Mouse (Mus musculus) hindbrain, embryonic 15.5 days (tissue): ENCODE data around the gene Fst. TPM values are rescaled to one million over a fixed set of nuclear protein-coding genes. Genes with fewer than 3 reads are reported as not detected.

Experiments used
- ATAC-seq: fragments of 200-750 bp; cut with Nextera tagmentation; 2 replicates; pipeline ENCODE4 v1.8.0; 2017; ENCODE audit warnings: low read depth, moderate number of reproducible peaks, moderate TSS enrichment; ENCODE audit not compliant: low FRiP score
- H3K27ac ChIP-seq: fragments of 300-500 bp; sonication (generic); replicated peaks from 2 replicates; pipeline ENCODE4 v1.5.1; 2015; ENCODE audit warnings: mild to moderate bottlenecking, inconsistent platforms
- H3K27me3 ChIP-seq: fragments of 300-500 bp; sonication (generic); 2 replicates; pipeline ENCODE4 v1.6.1; 2015; ENCODE audit warnings: control low read depth, inconsistent platforms
- H3K36me3 ChIP-seq: fragments of 300-500 bp; sonication (generic); 2 replicates; pipeline ENCODE4 v1.6.1; 2015; ENCODE audit warnings: control low read depth, inconsistent platforms
- H3K4me1 ChIP-seq: fragments of 300-500 bp; sonication (generic); replicated peaks from 2 replicates; pipeline ENCODE4 v1.6.1; 2015; ENCODE audit warnings: control low read depth, inconsistent platforms
- H3K4me2 ChIP-seq: fragments of 300-500 bp; sonication (generic); 2 replicates; pipeline ENCODE4 v1.6.1; 2015; ENCODE audit warnings: moderate library complexity, mild to moderate bottlenecking, inconsistent platforms
- H3K4me3 ChIP-seq: fragments of 300-500 bp; sonication (generic); 2 replicates; pipeline ENCODE4 v1.5.1; 2015; ENCODE audit warnings: mild to moderate bottlenecking, inconsistent platforms
- H3K9ac ChIP-seq: fragments of 300-500 bp; sonication (generic); 2 replicates; pipeline ENCODE4 v1.6.1; 2015; ENCODE audit warnings: inconsistent platforms
- H3K9me3 ChIP-seq: fragments of 300-500 bp; sonication (generic); 2 replicates; pipeline ENCODE4 v1.6.1; 2016; ENCODE audit warnings: control low read depth, inconsistent platforms
- WGBS: fragments of 180-500 bp; shearing (Covaris S2); methylation state at CpG from one replicate; pipeline ENCODE4 v1.1.7; 2015; 5-methylcytosine and 5-hydroxymethylcytosine counted together
- polyA plus RNA-seq: library from polyadenylated mRNA; unstranded; fragments of >200 nt; fragmentation: Nextera tagmentation; extraction: Ambion mirVana; gene quantifications from 2 replicates; pipeline ENCODE4 v1.2.1, GENCODE M21; 2015

Fst gene
- polyA plus RNA-seq: 6.0 and 6.1 TPM in 2 replicates

DNA sequence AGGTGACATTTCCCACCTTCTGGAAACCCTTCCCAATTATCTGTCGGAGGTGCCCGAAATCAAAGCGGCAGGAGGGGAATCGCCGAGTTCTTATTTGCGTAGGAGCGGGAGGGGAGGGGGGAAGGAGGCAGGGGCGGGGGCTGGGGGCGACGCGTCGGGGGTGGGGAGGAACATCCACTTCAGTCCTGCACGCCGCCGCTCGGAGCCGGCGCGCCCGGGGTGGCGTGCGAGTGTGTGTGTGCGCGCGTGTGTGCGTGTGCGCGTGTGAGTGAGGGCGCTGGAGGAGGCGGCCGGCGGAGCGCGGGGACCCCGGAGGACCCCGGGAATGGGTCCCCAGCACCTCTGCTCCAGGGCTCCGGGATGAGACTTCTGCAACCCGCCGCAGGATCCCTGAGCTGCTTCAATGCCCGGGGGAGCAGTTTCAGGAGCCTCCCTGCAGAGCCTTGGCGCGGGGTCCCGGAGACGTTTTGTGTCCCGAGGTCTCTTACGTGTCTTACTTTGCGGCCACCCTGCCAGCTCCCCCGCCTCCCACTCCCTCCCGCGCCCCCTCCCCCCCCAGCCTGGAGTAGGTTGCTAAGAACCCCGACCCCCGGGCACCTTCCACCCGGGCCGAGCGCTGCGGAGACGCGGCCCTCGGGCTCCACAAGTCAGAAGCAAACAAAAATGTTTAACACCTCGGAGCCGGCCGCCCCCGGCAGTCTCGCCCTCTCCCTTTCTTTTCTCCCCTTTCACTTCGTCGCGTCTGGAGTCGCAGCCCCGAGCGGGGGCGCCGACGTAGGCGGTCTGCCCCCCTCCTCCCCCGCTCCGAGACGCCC is at the start of gene Fst:
Fst (minus strand) TSS at position 66 of the 815 bp plus-strand sequence.
- peak within 1 kb of the TSS; percentile 57 for H3K4me3 ChIP-seq
- H3K9me3 ChIP-seq: no peaks in the 10 kb centered on the region
- peaks cover 43% of the 10 kb centered on the region for H3K4me1 ChIP-seq
- peak; percentile 75 for ATAC-seq
- 0 out of 2 replicates have a peak within 1 kb of the TSS, but pooled peaks have one; percentile 30 for H3K27ac ChIP-seq
- peak within 1 kb of the TSS; percentile 100 for H3K4me2 ChIP-seq
- WGBS: under 1% methylated on average over 64 of the region's 77 CpGs
- H3K27me3 ChIP-seq: peaks cover 26% of the 10 kb centered on the region
- H3K9ac ChIP-seq: peak within 1 kb of the TSS; percentile 38
- no peaks in the 10 kb centered on the region for H3K36me3 ChIP-seq

DNA sequence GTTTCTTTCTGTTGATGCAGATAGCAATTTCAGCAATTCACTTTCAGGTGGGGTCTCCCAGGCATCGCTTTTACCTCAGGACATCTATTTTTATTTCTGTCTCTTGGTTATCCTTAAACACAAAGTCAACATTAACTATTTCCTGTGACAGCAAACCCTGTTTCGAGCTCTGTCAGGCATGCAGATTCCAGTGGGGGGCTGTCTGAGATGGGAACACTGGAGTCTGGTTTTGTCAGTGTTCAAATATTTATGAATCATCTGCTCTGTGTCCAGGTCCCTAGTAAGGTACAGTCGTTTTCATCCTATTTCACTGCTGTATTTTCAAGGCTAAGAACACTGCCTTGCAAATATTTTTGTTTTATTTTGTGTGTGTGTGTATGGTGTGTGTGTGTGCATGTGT is 35.1 kb upstream of the Fst start:
- 72% methylated on average over 3 of the region's 3 CpGs for WGBS
- Histone ChIP-seq H3K27me3 (no peaks in the 10 kb centered on the region), H3K9ac (no peak overlapping the region), H3K27ac (no peak overlapping the region), H3K9me3 (no peaks in the 10 kb centered on the region), H3K4me2 (no peak overlapping the region), H3K4me1 (no peaks in the 10 kb centered on the region), H3K36me3 (no peaks in the 10 kb centered on the region), H3K4me3 (no peak overlapping the region)
- no peak for ATAC-seq

DNA sequence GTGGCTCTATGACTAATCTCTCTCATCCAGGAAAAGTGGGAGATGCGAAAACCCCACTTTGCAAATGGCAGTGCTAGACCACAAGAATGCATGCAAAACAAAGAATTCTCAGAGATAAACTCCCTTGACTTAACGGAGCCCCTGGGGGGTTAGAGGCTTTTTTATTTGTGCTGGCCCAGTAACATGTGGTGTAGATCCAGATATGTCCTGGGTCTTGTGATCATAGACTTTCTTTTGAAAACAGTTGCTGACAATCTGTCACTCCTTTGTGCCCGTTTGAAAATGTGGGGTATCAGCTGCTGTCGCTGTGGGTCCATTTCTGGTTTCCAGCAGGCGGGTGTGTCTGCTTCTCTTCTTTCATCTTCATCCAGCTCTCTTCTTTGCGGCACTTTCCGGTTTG is 29.4 kb upstream of the Fst start:
- 72% methylated on average over 7 of the region's 7 CpGs for WGBS
- no peaks in the 10 kb centered on the region for H3K9me3 ChIP-seq
- no peaks in the 10 kb centered on the region for H3K27me3 ChIP-seq
- H3K36me3 ChIP-seq: no peaks in the 10 kb centered on the region
- ATAC-seq: no peak
- no peak overlapping the region for H3K4me2 ChIP-seq
- no peak overlapping the region for H3K9ac ChIP-seq
- no peak overlapping the region for H3K4me3 ChIP-seq
- no peak overlapping the region for H3K27ac ChIP-seq
- H3K4me1 ChIP-seq: no peaks in the 10 kb centered on the region

DNA sequence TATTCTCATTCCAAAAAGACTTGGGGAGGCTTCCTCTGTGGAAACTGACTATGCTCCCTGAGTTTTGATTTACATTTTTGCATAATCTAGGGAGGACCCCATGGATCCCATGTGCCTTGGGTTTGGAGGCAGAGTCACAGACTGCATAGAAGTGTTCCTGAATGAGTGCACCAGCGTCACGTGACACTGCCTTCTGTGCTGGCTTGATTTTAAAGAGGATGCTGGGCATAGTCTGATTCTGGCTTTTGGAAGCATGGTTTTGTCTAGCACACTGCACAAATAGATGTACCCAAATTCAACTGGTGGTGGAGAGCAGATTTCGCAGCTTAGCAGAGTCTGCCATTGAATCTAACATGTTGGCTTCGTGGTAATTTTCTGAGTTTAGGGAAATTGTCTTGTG is 19.6 kb upstream of the Fst start:
- no peaks in the 10 kb centered on the region for H3K9me3 ChIP-seq
- H3K27me3 ChIP-seq: no peaks in the 10 kb centered on the region
- H3K27ac ChIP-seq: no peak overlapping the region
- H3K4me1 ChIP-seq: no peaks in the 10 kb centered on the region
- no peak overlapping the region for H3K4me2 ChIP-seq
- no peak for ATAC-seq
- no peak overlapping the region for H3K4me3 ChIP-seq
- H3K36me3 ChIP-seq: no peaks in the 10 kb centered on the region
- H3K9ac ChIP-seq: no peak overlapping the region
- 90% methylated on average over 4 of the region's 4 CpGs for WGBS

DNA sequence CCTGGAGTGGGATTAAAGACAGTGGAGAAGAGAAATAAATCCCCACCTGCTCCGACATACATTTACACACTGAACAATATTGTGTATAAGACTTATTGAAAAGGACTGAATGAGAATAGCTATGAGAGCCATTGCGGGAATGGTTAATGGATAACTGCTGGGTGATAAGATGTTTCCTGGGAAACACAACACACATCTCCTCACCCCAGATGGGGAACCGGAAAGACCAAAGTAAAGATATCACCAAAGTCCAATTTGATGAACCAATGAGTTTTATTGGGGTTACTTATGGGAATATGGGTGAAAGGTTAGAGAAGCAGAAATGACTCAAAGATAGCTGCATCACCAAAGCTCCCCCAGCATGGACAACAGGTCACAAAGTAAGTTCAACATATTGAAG is 11.2 kb upstream of the Fst start:
- Histone ChIP-seq H3K4me1 (no peaks in the 10 kb centered on the region), H3K4me2 (no peak overlapping the region), H3K36me3 (no peaks in the 10 kb centered on the region), H3K27ac (no peak overlapping the region), H3K4me3 (no peak overlapping the region), H3K9ac (no peak overlapping the region), H3K27me3 (no peaks in the 10 kb centered on the region), H3K9me3 (no peaks in the 10 kb centered on the region)
- 89% methylated on average over 3 of the region's 3 CpGs for WGBS
- no peak for ATAC-seq

DNA sequence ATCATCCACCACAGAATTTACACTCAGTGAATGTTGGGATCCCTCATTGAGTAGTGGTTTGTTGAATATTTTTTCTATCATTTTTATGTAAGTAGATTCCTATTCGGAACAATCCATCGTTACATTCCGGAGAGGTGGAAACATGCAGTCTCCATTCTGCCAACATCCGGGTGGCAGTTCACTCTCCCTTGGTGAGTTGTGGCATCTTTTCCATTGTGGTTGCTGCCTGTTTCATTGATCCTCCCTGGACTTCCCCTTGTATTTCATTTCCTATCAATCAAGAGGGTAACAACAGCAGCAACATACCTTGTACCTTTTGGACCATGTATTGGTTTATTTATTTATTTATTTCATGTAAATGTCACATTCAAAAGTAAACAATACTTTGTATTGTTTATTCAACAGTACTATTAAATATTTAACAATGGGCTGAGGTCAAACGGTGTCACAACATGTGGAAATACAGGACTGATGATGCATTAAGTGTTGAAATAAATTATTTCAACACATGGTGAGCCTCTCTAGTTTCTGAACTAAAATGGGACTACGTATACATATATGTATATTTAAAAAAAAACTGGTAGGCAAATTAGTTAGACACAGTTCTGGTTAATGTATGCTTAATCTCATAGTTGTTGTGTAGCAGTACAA is 7.6 kb upstream of the Fst start:
- no peaks in the 10 kb centered on the region for H3K9me3 ChIP-seq
- H3K4me2 ChIP-seq: no peak overlapping the region
- no peaks in the 10 kb centered on the region for H3K36me3 ChIP-seq
- ATAC-seq: no peak
- no peak overlapping the region for H3K4me3 ChIP-seq
- H3K27ac ChIP-seq: no peak overlapping the region
- peaks cover 5% of the 10 kb centered on the region; the same call in 1 of the 2 replicates for H3K27me3 ChIP-seq
- no peaks in the 10 kb centered on the region for H3K4me1 ChIP-seq
- no peak overlapping the region for H3K9ac ChIP-seq
- 94% methylated on average over 6 of the region's 6 CpGs for WGBS

DNA sequence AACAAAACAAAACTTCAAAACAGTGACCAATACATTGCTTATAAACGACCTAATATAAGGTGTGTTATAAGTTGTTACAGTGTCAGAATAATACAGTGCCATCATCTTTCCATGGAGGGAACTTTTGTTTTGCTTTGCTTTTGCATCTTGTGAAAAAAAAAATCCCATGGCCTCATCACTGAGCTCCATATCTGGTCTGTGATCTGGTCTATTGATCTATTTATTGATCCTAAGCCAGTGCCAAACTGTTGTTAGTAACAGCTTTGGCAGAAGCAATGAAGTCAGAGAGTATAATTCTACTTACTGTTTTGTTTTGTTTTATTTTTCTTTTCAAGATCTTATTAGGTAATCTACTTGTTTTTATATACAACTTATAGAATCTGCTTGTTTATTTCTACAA is 6.6 kb upstream of the Fst start:
- H3K4me3 ChIP-seq: no peak overlapping the region
- H3K4me2 ChIP-seq: no peak overlapping the region
- no peak overlapping the region for H3K9ac ChIP-seq
- no peaks in the 10 kb centered on the region for H3K9me3 ChIP-seq
- no peaks in the 10 kb centered on the region for H3K36me3 ChIP-seq
- no peak for ATAC-seq
- H3K4me1 ChIP-seq: peaks cover 1% of the 10 kb centered on the region; the same call in 1 of the 2 replicates
- no peak overlapping the region for H3K27ac ChIP-seq
- 81% methylated on average over 1 of the region's 1 CpGs for WGBS
- H3K27me3 ChIP-seq: peaks cover 5% of the 10 kb centered on the region; the same call in 1 of the 2 replicates

DNA sequence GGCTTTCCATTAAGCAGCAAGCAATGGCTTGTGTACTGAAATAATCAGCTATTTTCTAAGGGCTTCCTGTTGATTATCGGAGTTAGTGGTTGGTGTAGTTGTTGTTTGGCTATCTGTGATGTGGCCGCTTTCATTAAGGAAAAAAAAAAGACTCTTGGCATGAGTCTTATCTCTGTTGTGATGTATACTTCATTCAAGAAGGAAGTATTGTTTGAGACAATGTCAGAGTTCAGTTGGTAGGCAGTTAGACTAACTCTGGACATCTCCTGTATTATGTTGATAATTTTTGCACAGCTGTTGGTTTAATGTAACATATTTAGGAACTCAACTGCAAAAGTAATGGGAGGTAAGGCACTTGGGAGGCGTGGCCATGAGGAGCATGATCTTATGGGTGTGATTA is 6.1 kb upstream of the Fst start:
- 89% methylated on average over 3 of the region's 3 CpGs for WGBS
- ATAC-seq: no peak
- Histone ChIP-seq H3K4me3 (no peak overlapping the region), H3K27me3 (peaks cover 5% of the 10 kb centered on the region; the same call in 1 of the 2 replicates), H3K4me2 (no peak overlapping the region), H3K36me3 (no peaks in the 10 kb centered on the region), H3K27ac (no peak overlapping the region), H3K9ac (no peak overlapping the region), H3K4me1 (peaks cover 7% of the 10 kb centered on the region), H3K9me3 (no peaks in the 10 kb centered on the region)

DNA sequence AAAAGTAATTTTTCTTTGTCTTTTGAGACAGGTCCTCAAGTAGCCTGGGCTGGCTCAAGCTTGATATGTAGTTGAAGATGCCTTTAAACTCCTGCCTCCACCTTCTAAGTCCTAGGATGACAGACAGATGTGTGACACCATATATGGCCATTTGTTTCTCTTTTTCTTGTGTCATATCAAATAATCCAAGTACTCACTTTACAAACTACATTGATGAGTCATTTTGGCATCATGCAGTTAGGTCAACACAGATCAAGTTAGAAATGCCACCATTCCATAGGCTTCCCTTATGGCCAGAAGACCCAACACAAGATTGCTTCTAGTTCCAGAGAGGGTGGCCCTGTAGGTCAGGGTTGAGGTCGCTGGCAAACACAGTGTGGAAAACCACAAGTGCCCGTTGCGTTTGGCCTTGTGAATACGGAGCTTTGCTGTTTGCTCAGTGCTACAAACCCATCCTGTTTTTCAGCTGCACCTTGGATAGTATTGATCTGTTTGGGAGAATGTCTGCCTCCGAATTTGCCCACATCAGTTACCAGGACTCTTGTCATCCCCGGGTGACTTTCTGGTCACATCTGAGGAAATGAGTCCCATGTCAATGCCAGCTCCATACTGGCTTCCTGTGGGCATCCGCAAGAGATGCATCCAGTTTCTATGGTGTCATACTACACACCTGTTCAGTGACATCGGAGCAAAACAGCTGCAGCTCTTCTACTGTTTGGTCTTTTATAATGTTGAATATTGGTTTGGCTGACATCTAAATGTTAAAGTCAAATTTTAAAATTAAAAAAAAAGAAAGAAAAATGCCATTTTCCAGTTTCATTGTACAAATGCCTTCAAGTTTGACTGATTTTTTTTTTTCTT is 4.0 kb upstream of the Fst start:
- H3K36me3 ChIP-seq: no peaks in the 10 kb centered on the region
- no peak overlapping the region for H3K9ac ChIP-seq
- 88% methylated on average over 8 of the region's 8 CpGs for WGBS
- no peak overlapping the region for H3K27ac ChIP-seq
- ATAC-seq: no peak
- peaks cover 23% of the 10 kb centered on the region for H3K4me1 ChIP-seq
- no peaks in the 10 kb centered on the region for H3K9me3 ChIP-seq
- H3K27me3 ChIP-seq: peaks cover 10% of the 10 kb centered on the region; the same call in 1 of the 2 replicates
- no peak overlapping the region for H3K4me2 ChIP-seq
- no peak overlapping the region for H3K4me3 ChIP-seq

DNA sequence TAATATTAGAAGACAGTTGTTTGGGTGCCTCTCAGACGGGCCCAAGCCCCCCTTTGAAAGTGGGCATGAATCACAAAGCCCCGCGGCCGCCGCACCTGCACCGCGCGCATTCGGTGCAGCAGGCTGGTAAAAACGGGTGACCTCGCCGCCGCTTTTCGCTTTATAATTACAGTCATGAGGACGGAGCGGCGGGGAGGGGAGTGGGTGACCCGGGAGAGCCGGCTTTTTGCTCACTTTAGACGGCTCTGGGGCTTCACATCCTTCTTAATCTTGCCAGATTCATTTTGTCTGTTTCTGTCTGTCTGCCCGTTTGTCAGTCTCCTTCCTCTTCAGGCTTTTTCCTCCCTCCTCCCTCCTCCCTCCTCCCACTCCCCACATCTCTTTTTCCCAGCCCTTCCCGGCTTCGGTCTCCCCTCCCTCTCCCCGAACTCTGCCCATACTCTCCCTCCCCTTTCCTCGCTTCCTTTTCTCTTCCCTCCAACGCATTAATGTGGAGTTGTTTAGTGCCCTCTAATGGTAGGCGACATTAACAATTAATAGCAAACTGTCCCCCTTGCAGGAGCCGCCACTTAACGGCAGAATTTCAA is 1.6 kb upstream of the Fst start:
- under 1% methylated on average over 29 of the region's 29 CpGs for WGBS
- H3K27ac ChIP-seq: no peak overlapping the region

DNA sequence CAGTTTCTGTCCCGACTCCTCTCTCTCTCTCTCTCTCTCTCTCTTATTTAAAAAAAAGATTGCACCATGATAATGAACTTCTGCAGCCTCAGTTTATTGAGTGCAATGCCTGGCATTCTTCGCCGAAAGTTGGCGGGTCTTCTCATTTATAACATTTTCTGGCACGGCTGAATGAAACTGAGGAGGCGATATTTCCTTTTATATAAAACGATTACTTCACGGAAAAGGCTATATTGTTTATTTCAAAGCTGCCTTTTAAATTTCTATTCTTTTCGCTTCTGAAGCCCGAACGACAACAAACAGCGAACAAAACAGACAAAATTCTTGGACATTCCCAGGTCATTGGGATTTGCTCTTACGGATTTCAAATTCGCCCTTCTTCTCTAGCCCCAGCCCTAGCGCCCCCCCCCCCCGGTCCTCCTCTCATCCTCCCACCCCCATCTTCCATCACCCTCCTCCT is 980 bp upstream of the Fst start:
- peaks cover 26% of the 10 kb centered on the region for H3K27me3 ChIP-seq
- peak overlapping the region; percentile 57 for H3K4me3 ChIP-seq
- peak overlapping the region; percentile 100 for H3K4me2 ChIP-seq
- H3K36me3 ChIP-seq: no peaks in the 10 kb centered on the region
- H3K9ac ChIP-seq: peak overlapping the region; percentile 38
- H3K27ac ChIP-seq: no peak overlapping the region
- no peak for ATAC-seq
- peaks cover 43% of the 10 kb centered on the region for H3K4me1 ChIP-seq
- no peaks in the 10 kb centered on the region for H3K9me3 ChIP-seq
- under 1% methylated on average over 16 of the region's 16 CpGs for WGBS

More for the DNA sequence above, 1.6 kb upstream of the Fst start:
- H3K36me3 ChIP-seq: no peaks in the 10 kb centered on the region
- H3K4me1 ChIP-seq: peaks cover 43% of the 10 kb centered on the region
- H3K9ac ChIP-seq: no peak overlapping the region
- ATAC-seq: peak; percentile 50
- peak overlapping the region; percentile 57 for H3K4me3 ChIP-seq
- H3K27me3 ChIP-seq: peaks cover 20% of the 10 kb centered on the region
- no peaks in the 10 kb centered on the region for H3K9me3 ChIP-seq
- peak overlapping the region; percentile 100 for H3K4me2 ChIP-seq
